Mouse (Mus musculus) layer of hippocampus, adult 2 months (tissue): Measurements from ENCODE around the gene Sh3pxd2b. TPM values are rescaled to one million over a fixed set of nuclear protein-coding genes. Genes with fewer than 3 reads are reported as not detected.

ENCODE experiments used
- DNase-seq, 2 experiments: peaks; one replicate each; pipeline ENCODE4 v3.0.0; 2022; ENCODE audit warnings: low spot score in 2 of 2
- H3K27ac ChIP-seq: fragments of 200-600 bp; 2 replicates; pipeline ENCODE4 v1.8.1; 2022
- H3K4me3 ChIP-seq: fragments of 200-600 bp; 2 replicates; pipeline ENCODE4 v1.8.1; 2022; ENCODE audit warnings: mild to moderate bottlenecking
- CTCF ChIP-seq: fragments of 200-600 bp; conservative IDR thresholded peaks from 2 replicates; pipeline ENCODE4 v1.8.1; 2022; ENCODE audit warnings: antibody characterized with exemption, mild to moderate bottlenecking, moderate library complexity
- total RNA-seq, 2 experiments: library from RNA; stranded (reverse); gene quantifications; 2 replicates each; pipeline ENCODE4 v1.2.3; 2021

Gene Sh3pxd2b
- total RNA-seq, 2 experiments from 2014 or later, result 10.2 to 11.1 TPM

DNA sequence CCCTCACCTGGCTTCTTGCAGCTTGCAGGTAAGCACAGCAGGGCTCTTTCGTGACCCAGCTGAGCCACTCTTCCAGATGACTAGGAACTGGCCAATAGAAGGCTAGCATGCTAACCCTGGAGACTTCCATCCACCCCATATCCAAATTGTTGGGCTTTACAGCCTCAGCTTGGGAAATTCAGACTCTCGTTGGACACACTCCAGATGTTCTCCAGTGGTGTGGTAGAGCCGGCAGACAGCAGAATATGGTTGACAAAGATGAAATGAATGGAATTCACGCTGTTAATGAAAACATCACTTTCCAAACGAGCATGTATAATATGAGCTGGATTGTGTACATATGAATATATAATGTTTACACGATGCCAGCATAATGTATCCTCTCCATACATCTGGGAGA lies 48.2 kb downstream of the Sh3pxd2b start:
- Histone ChIP-seq H3K4me3 (no peak overlapping the region), H3K27ac (no peak overlapping the region)
- no peak for TF ChIP-seq CTCF
- no peak for DNase-seq

DNA sequence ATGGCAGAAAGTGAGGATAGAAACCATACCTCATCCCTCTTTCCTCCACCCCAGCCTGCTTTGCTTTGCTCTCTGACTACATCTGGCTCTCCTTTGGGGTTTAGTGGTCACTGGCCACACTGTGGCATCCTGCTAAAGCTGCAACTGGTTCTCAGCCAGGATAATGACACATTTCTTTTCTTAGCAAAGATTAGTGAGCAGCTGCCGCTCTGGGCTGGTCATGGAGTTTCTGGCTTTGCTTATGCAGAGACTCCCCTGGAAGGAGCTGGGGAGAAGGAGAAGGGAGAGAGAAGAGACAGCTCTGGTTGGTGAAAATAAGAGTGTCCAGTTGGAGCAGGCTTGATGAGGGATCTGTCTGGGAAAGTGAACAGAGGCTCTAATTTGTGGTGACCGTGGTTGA lies 50.8 kb downstream of the Sh3pxd2b start:
- no peak for TF ChIP-seq CTCF
- no peak for DNase-seq
- H3K4me3 ChIP-seq, result no peak overlapping the region
- peak overlapping the region; percentile 5; the same call in 1 of the 2 replicates for H3K27ac ChIP-seq

DNA sequence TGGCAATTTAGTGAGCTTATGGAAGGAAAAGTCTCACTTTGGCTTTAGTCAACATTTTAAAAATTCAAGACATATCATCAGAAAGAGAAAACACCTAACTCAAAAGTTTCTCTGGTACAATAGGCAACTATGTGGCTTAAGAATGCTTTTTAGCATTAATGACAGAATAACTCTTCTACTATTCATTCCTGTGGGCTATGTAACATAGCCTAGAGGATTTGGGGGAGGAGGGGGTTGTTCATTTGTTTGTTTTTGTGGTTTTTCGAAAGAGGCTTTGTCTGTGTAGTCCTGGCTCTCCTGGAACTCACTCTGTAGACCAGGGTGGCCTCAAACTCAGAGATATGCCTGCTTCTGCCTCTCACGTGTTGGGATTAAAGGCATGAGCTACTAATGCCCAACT lies 51.6 kb downstream of the Sh3pxd2b start:
- H3K4me3 ChIP-seq, result no peak overlapping the region
- H3K27ac ChIP-seq, result no peak overlapping the region
- no peak for DNase-seq
- TF ChIP-seq CTCF, result no peak

DNA sequence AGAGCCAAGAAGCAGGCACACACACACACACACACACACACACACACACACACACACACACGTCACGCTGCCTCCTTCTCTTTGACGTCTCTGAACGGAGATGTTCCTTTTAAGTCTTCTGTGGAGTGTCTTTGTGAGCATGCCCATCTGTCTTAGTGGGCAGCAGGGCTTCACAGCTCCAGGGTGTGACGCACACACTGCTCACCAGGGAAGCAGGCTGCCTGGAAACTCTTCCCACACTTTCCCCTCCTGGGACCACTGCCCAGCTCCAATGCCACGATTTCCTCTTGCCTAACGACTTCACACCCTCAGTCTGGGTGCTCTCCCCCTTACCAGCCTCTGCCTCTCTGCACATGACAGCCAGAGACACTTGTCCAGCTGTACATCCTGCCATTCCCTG lies 55.1 kb downstream of the Sh3pxd2b start:
- H3K27ac ChIP-seq, result no peak overlapping the region
- no peak overlapping the region for H3K4me3 ChIP-seq
- no peak for TF ChIP-seq CTCF
- peak; percentile 64 to 81 for DNase-seq

GRCm38 (mm10) chr11:32404708-32405107 lies 57.1 kb downstream of the Sh3pxd2b start:
- Histone ChIP-seq H3K27ac (no peak overlapping the region), H3K4me3 (no peak overlapping the region)
- no peak for TF ChIP-seq CTCF
- no peak for DNase-seq

DNA sequence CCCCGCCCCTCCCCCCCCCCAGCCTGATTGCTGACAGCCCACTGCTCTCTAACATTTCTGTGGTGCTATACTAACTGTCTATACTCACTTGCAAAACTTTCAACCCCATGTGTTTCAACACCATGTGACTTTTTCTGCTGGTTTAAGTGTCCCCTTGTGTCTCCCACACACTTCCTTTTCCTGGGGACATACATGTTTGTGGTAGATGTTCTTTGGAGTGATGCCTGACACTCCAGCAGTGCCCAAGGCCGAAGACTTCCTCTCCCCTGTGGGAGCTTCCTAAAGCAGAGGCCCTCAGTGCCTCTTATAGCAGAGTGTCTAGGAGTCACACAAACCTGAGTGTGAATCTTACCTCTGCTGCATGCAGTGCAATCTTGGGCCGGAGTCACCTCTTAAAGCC lies 60.2 kb downstream of the Sh3pxd2b start:
- no peak for TF ChIP-seq CTCF
- no peak for DNase-seq
- Histone ChIP-seq H3K27ac (no peak overlapping the region), H3K4me3 (no peak overlapping the region)

DNA sequence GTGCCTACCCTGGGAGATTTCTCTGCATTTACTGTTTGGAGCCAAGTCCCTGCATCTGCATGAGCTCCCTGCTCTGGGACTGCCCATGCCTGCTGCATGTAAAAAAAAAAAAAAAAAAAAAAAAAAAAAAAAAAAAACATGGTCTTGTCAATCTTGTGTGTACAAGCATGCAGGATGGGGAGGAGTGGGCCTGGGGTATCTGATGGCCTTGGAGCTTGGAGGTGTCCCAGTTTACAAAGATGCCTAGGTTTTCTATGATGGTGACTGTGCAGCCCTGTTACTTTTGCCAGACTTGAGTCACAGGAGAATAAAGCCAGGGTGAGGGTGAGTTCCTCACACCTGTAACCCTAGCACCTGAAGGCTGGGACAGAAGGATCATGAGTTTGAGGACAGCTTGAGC lies 61.4 kb downstream of the Sh3pxd2b start:
- DNase-seq, result no peak
- TF ChIP-seq CTCF, result no peak
- Histone ChIP-seq H3K4me3 (no peak overlapping the region), H3K27ac (no peak overlapping the region)

DNA sequence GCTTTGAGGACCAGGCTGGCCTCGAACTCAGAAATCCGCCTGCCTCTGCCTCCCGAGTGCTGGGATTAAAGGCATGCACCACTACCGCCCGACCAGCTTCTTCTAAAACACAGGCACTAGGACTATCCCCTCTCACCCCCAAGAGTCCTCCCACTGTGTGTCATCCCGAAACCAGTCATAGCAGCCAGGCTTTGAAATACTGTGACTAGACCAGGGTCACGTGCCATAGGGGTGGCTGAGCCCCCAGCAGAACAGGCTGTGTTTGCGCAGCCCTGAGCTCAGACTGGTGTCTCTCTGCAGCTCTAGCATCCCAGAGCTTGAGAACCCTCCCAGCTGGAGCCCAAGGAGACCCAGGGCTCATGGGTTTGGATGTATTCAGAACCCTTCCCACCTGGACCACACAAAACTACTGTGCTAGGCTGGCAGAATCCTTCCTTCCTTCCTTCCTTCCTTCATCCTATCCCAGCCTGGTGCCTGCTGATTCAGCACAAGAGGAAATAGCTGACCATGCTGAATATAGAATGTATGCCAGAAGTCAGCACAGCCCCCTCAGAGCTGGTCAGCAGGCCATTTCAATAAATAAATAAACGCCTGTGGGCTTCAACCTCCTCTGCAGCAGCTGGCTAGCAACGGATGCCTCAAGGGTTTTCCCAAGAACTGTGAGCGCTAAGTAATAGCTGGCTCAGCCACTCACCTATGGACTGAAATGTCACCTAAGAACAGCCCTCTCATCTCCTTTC lies 62.4 kb downstream of the Sh3pxd2b start:
- no peak for DNase-seq
- no peak overlapping the region for H3K27ac ChIP-seq
- no peak for TF ChIP-seq CTCF
- no peak overlapping the region for H3K4me3 ChIP-seq

DNA sequence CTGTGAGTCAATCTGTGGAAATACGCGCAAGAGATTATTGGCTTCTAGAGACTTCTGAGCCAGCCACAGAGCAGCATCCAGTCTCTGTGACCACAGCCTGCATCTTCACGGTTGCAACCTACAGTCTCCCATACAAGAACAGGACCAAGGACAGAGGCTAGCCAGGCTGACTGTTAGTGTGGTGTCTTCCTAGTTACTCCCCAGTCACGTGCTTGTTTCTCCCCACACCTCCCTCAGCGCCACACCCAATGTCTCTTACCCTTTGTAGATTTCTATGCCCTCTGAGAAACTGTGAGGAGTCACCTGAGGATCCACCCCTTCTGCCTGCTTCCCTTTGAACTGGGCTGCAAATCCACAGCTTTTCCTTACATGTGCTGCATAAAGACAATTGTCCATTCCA lies 72.4 kb downstream of the Sh3pxd2b start:
- H3K4me3 ChIP-seq, result no peak overlapping the region
- no peak for DNase-seq
- TF ChIP-seq CTCF, result no peak
- H3K27ac ChIP-seq, result no peak overlapping the region

DNA sequence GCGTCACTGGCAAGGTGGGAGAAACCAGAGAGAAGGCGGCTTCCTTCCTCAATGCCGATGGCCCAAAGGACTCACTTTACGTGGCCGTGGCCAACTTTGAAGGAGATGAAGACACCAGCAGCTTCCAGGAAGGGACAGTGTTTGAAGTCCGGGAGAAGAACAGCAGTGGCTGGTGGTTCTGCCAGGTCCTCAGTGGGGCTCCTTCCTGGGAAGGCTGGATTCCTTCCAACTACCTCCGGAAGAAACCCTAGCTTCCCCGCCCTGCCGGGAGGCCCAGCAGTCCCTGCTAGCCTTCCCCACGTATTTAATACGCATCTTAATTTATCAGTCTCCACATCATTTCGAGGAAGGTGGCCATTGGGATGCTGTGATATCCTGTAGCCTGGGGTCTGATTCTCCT lies 75.7 kb downstream of the Sh3pxd2b start:
- TF ChIP-seq CTCF, result no peak
- Histone ChIP-seq H3K27ac (no peak overlapping the region), H3K4me3 (no peak overlapping the region)
- DNase-seq, result no peak

- no peak overlapping the region for H3K27ac ChIP-seq
- no peak for TF ChIP-seq CTCF
- no peak for DNase-seq
- H3K4me3 ChIP-seq, result no peak overlapping the region
These were observed 77.0 kb downstream of the Sh3pxd2b start for GRCm38 (mm10) chr11:32424600-32424999.

- no peak overlapping the region for H3K27ac ChIP-seq
- no peak for DNase-seq
- H3K4me3 ChIP-seq, result no peak overlapping the region
- TF ChIP-seq CTCF, result no peak
These were observed 77.5 kb downstream of the Sh3pxd2b start for GRCm38 (mm10) chr11:32425043-32425658.

- no peak for DNase-seq
- no peak overlapping the region for H3K27ac ChIP-seq
- no peak for TF ChIP-seq CTCF
- H3K4me3 ChIP-seq, result no peak overlapping the region
These were observed 79.9 kb downstream of the Sh3pxd2b start for GRCm38 (mm10) chr11:32427537-32427936.

- no peak for DNase-seq
- H3K4me3 ChIP-seq, result no peak overlapping the region
- no peak for TF ChIP-seq CTCF
- H3K27ac ChIP-seq, result no peak overlapping the region
These were observed 87.9 kb downstream of the Sh3pxd2b start for GRCm38 (mm10) chr11:32435410-32436060.
